In genomic region chr10:83795088-83795487, GRCm38 (mm10) we compare ENCODE assay signal across 18 mouse cellular contexts.
DNase-seq lines count a peak whose midpoint lies in the region; ATAC-seq and TF ChIP-seq lines count a peak whose summit lies in the region.
"Had no signal": no experiment of that assay in that cellular context is flagged by ENCODE, and none has a peak within 500 bp of the region (broad histone marks: within the 10 kb centered on the region; RNA-seq: fewer than 3 reads in every experiment).

No protein-coding gene starts in this region.

- peak; percentile 58; the same call in 1 of the 2 replicates for ATAC-seq in lung, embryonic 14.5 days (ENCODE audit: insufficient read depth)
- ATAC-seq in lung, postnatal 0 days = peak; percentile 91
- no peak for ATAC-seq in intestine, embryonic 15.5 days
- ATAC-seq: forebrain, embryonic 13.5 days; forebrain, postnatal 0 days had no signal

- H3K4me1 ChIP-seq in lung, embryonic 14.5 days (ENCODE audit: insufficient read depth) = no peaks in the 10 kb centered on the region
- H3K4me1 ChIP-seq in lung, adult 2 months (ENCODE audit: control insufficient read depth, insufficient read depth, low read length) = no peaks in the 10 kb centered on the region
- H3K4me1 ChIP-seq in lung, postnatal 0 days (ENCODE audit: insufficient read depth, low read depth, low read length) = no peaks in the 10 kb centered on the region
- H3K4me1 ChIP-seq in intestine, embryonic 15.5 days (replicated peaks) = no peaks in the 10 kb centered on the region
- H3K4me1 ChIP-seq: embryonic facial prominence, embryonic 13.5 days; forebrain, embryonic 13.5 days; heart, embryonic 13.5 days; hindbrain, embryonic 12.5 days had no signal

- no peak overlapping the region for H3K4me2 ChIP-seq in lung, embryonic 14.5 days
- H3K4me2 ChIP-seq in lung, postnatal 0 days (replicated peaks; ENCODE audit: low read depth, low read length) = no peak overlapping the region
- H3K4me2 ChIP-seq in intestine, embryonic 15.5 days (replicated peaks) = no peak overlapping the region
- H3K4me2 ChIP-seq: embryonic facial prominence, embryonic 13.5 days; forebrain, embryonic 13.5 days; heart, embryonic 13.5 days; hindbrain, embryonic 12.5 days had no signal

- no peaks in the 10 kb centered on the region for H3K9me3 ChIP-seq in lung, embryonic 14.5 days (ENCODE audit: low read depth, low read length)
- H3K9me3 ChIP-seq in lung, postnatal 0 days (ENCODE audit: low read length) = no peaks in the 10 kb centered on the region
- H3K9me3 ChIP-seq in intestine, embryonic 15.5 days = no peaks in the 10 kb centered on the region
- H3K9me3 ChIP-seq: embryonic facial prominence, embryonic 13.5 days; forebrain, embryonic 13.5 days; heart, embryonic 13.5 days; hindbrain, embryonic 12.5 days had no signal

- H3K27me3 ChIP-seq in lung, embryonic 14.5 days (ENCODE audit: insufficient read depth, low read length) = no peaks in the 10 kb centered on the region
- H3K27me3 ChIP-seq in lung, postnatal 0 days (replicated peaks; ENCODE audit: insufficient read depth, low read length) = no peaks in the 10 kb centered on the region
- no peaks in the 10 kb centered on the region for H3K27me3 ChIP-seq in intestine, embryonic 15.5 days (replicated peaks)
- H3K27me3 ChIP-seq: embryonic facial prominence, embryonic 13.5 days; forebrain, embryonic 13.5 days; heart, embryonic 13.5 days; hindbrain, embryonic 12.5 days had no signal

- H3K27ac ChIP-seq in lung, embryonic 14.5 days (ENCODE audit: low read depth) = no peak overlapping the region
- peak overlapping the region; percentile 52 for H3K27ac ChIP-seq in lung, postnatal 0 days (ENCODE audit: low read length)
- H3K27ac ChIP-seq in intestine, embryonic 15.5 days = no peak overlapping the region
- H3K27ac ChIP-seq: embryonic facial prominence, embryonic 13.5 days; forebrain, embryonic 13.5 days; heart, embryonic 13.5 days; hindbrain, embryonic 12.5 days had no signal

- H3K4me3 ChIP-seq in lung, embryonic 14.5 days (ENCODE audit: low read depth, low read length) = no peak overlapping the region
- no peak overlapping the region for H3K4me3 ChIP-seq in lung, adult 2 months (replicated peaks; ENCODE audit: extremely low read depth, low read depth, low read length)
- no peak overlapping the region for H3K4me3 ChIP-seq in lung, postnatal 0 days (ENCODE audit: low read depth, low read length)
- no peak overlapping the region for H3K4me3 ChIP-seq in intestine, embryonic 15.5 days (replicated peaks)
- H3K4me3 ChIP-seq: embryonic facial prominence, embryonic 13.5 days; forebrain, embryonic 13.5 days; heart, embryonic 13.5 days; hindbrain, embryonic 12.5 days had no signal

- TF ChIP-seq EP300 in lung, postnatal 0 days (IDR thresholded peaks at IDR 0.05) = no peak

- no peaks in the 10 kb centered on the region for H3K36me3 ChIP-seq in lung, embryonic 14.5 days (ENCODE audit: insufficient read depth)
- H3K36me3 ChIP-seq in lung, postnatal 0 days (ENCODE audit: insufficient read depth, low read length) = no peaks in the 10 kb centered on the region
- no peaks in the 10 kb centered on the region for H3K36me3 ChIP-seq in intestine, embryonic 15.5 days
- H3K36me3 ChIP-seq: embryonic facial prominence, embryonic 13.5 days; heart, embryonic 13.5 days; hindbrain, embryonic 12.5 days had no signal

- DNase-seq in lung, embryonic 14.5 days = no peak
- no peak for DNase-seq in lung, adult 2 months
- DNase-seq in lung, postnatal 0 days (ENCODE audit: low spot score) = peak; percentile 60
- peak; percentile 51 for DNase-seq in lung, postnatal 36 days
- DNase-seq in thymus, postnatal 14 days = no peak
- DNase-seq in adrenal gland, postnatal 36 days = no peak
- DNase-seq: adrenal gland, postnatal 10 days; cerebellum, adult 18-20 months; cerebellum, adult 9-11 months; cerebellum, postnatal 36 days; forebrain, postnatal 0 days; gastrocnemius, postnatal 25 days; heart, postnatal 4 days had no signal

- no peak overlapping the region for H3K9ac ChIP-seq in lung, embryonic 14.5 days
- no peak overlapping the region for H3K9ac ChIP-seq in lung, postnatal 0 days (replicated peaks; ENCODE audit: low read depth)
- H3K9ac ChIP-seq in intestine, embryonic 15.5 days = no peak overlapping the region
- H3K9ac ChIP-seq: embryonic facial prominence, embryonic 13.5 days; forebrain, embryonic 13.5 days; forebrain, postnatal 0 days; heart, embryonic 13.5 days; hindbrain, embryonic 12.5 days had no signal

- TF ChIP-seq POLR2A in lung, adult 2 months (IDR thresholded peaks at IDR 0.05; ENCODE audit: borderline replicate concordance, extremely low read depth, low read depth, low read length) = no peak

- TF ChIP-seq CTCF in lung, embryonic 14.5 days (IDR thresholded peaks at IDR 0.05; ENCODE audit: low read depth) = no peak
- TF ChIP-seq CTCF in lung, adult 2 months (IDR thresholded peaks at IDR 0.05; ENCODE audit: insufficient read depth, low read length) = no peak
- no peak for TF ChIP-seq CTCF in lung, postnatal 0 days (IDR thresholded peaks at IDR 0.05)

Comparison
In these comparisons a context has a peak if more than half of its experiments do, and no peak if none do; other contexts are left out.
1. DNase-seq: peak in lung, postnatal 0 days (single experiment) and lung, postnatal 36 days (single experiment); none in lung, embryonic 14.5 days (single experiment), lung, adult 2 months (single experiment), thymus, postnatal 14 days (single experiment) and adrenal gland, postnatal 36 days (0 of 2).